Mouse (Mus musculus): ENCODE data around the gene Fbxw16. TPM values are rescaled to one million over a fixed set of nuclear protein-coding genes. Genes with fewer than 3 reads are reported as not detected.
"Not testable (repeated sequence)": the region's sequence is repeated elsewhere in the genome, so short reads cannot be mapped to it uniquely, and the experiment has no call there.

The Fbxw16 gene
- not detected in 2 replicates for polyA plus RNA-seq (2015; fragmentation: Nextera tagmentation; extraction: Ambion mirVana)

DNA sequence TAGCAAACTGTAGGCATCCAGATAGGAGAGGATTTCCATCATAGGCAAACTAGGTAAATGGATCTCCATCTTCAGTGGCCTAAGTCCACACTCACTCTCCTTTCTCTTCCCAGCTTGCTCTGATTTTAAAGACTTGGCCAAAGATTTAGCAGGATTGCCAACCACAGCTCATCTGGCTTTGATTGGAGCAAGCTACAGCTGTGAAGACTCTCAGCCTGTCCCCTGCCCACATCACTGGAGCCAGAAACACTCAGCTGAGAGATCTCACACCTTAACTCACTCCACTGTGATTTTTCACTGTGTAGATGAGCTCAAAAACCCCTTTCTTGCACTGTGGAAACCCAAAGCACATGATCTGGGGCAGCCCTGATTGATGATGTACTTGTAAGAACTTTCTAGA is at the start of gene Fbxw16:
TSS of gene Fbxw16 (minus strand) at position 101 of the 400 bp plus-strand sequence.
- Histone ChIP-seq H3K4me1 (replicated peaks; ENCODE audit: control insufficient read depth, insufficient read depth, low read length) (no peaks in the 10 kb centered on the region), H3K9me3 (ENCODE audit: control insufficient read depth) (no peaks in the 10 kb centered on the region), H3K27me3 (replicated peaks; ENCODE audit: control insufficient read depth, insufficient read depth, low read length) (no peaks in the 10 kb centered on the region), H3K9ac (ENCODE audit: low read depth, low read length) (no peak within 1 kb of the TSS), H3K36me3 (ENCODE audit: control insufficient read depth, insufficient read depth) (no peaks in the 10 kb centered on the region), H3K4me3 (ENCODE audit: low read depth, low read length) (no peak within 1 kb of the TSS), H3K4me2 (replicated peaks; ENCODE audit: low read depth) (no peak within 1 kb of the TSS), H3K27ac (ENCODE audit: low read depth, low read length) (no peak within 1 kb of the TSS)
- no peak for TF ChIP-seq CTCF (IDR thresholded peaks at IDR 0.05; ENCODE audit: low read depth)
- no peak for ATAC-seq

DNA sequence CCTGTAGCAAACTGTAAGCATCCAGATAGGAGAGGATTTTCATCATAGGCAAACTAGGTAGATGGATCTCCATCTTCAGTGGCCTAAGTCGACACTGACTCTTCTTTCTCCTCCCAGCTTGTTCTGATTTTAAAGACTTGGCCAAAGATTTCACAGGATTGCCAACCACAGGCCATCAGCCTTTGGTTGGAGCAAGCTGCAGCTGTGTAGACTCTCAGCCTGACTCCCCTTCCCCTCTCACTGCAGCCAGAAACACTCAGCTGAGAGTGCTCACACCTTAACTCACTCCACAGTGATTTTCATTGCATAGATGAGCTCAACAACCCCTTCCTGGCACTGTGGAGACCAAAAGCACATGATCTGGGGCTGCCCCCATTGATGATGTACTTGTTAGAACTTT is 46.8 kb upstream of the Fbxw16 start, which contains the start of gene Fbxw19:
TSS of gene Fbxw19 (minus strand) at position 101 of the 400 bp plus-strand sequence.
- not testable (repeated sequence) for H3K36me3 ChIP-seq (ENCODE audit: control insufficient read depth, insufficient read depth); H3K4me2 ChIP-seq (replicated peaks; ENCODE audit: low read depth); H3K9ac ChIP-seq (ENCODE audit: low read depth, low read length); H3K4me1 ChIP-seq (replicated peaks; ENCODE audit: control insufficient read depth, insufficient read depth, low read length); H3K27me3 ChIP-seq (replicated peaks; ENCODE audit: control insufficient read depth, insufficient read depth, low read length); H3K9me3 ChIP-seq (ENCODE audit: control insufficient read depth); H3K4me3 ChIP-seq (ENCODE audit: low read depth, low read length); ATAC-seq; H3K27ac ChIP-seq (ENCODE audit: low read depth, low read length)
- 74% methylated on average over 1 of the region's 1 CpGs for WGBS

- Histone ChIP-seq H3K27ac (ENCODE audit: low read depth, low read length) (no peak overlapping the region), H3K4me1 (replicated peaks; ENCODE audit: control insufficient read depth, insufficient read depth, low read length) (no peaks in the 10 kb centered on the region), H3K9ac (ENCODE audit: low read depth, low read length) (no peak overlapping the region), H3K9me3 (ENCODE audit: control insufficient read depth) (no peaks in the 10 kb centered on the region), H3K27me3 (replicated peaks; ENCODE audit: control insufficient read depth, insufficient read depth, low read length) (no peaks in the 10 kb centered on the region), H3K4me2 (replicated peaks; ENCODE audit: low read depth) (no peak overlapping the region), H3K4me3 (ENCODE audit: low read depth, low read length) (no peak overlapping the region), H3K36me3 (ENCODE audit: control insufficient read depth, insufficient read depth) (no peaks in the 10 kb centered on the region)
- ATAC-seq = no peak
- 80% methylated on average over 1 of the region's 1 CpGs for WGBS
- no peak for TF ChIP-seq CTCF (IDR thresholded peaks at IDR 0.05; ENCODE audit: low read depth)
Observed at GRCm38 (mm10) chr9:109432956-109433355, 16.0 kb downstream of the Fbxw16 start.

- not testable (repeated sequence) for H3K9me3 ChIP-seq (ENCODE audit: control insufficient read depth)
Observed at GRCm38 (mm10) chr9:109404196-109404595, 44.7 kb downstream of the Fbxw16 start, which contains the start of gene Fbxw22. Gene Fbxw22 (minus strand): TSS chr9:109404296.

More at GRCm38 (mm10) chr9:109404196-109404595, 44.7 kb downstream of the Fbxw16 start, which contains the start of gene Fbxw22:
- H3K4me1 ChIP-seq (replicated peaks; ENCODE audit: control insufficient read depth, insufficient read depth, low read length); H3K36me3 ChIP-seq (ENCODE audit: control insufficient read depth, insufficient read depth); H3K27me3 ChIP-seq (replicated peaks; ENCODE audit: control insufficient read depth, insufficient read depth, low read length); ATAC-seq; H3K4me3 ChIP-seq (ENCODE audit: low read depth, low read length); H3K4me2 ChIP-seq (replicated peaks; ENCODE audit: low read depth); H3K9ac ChIP-seq (ENCODE audit: low read depth, low read length); H3K27ac ChIP-seq (ENCODE audit: low read depth, low read length): not testable (repeated sequence)
- 76% methylated on average over 4 of the region's 4 CpGs for WGBS

Other genes starting within 250 kb of the Fbxw16 start
- gene Fbxw20, start 214.4 kb downstream of the Fbxw16 start, polyA plus RNA-seq (2015; fragmentation: Nextera tagmentation; extraction: Ambion mirVana) = not detected in 2 replicates
- gene Fbxw14, start 161.5 kb downstream of the Fbxw16 start, polyA plus RNA-seq (2015; fragmentation: Nextera tagmentation; extraction: Ambion mirVana) = not detected in 2 replicates
- not detected in 2 replicates for gene Fbxw28, start 109.5 kb downstream of the Fbxw16 start, polyA plus RNA-seq (2015; fragmentation: Nextera tagmentation; extraction: Ambion mirVana)
- not detected in 2 replicates for gene Fbxw22, start 44.8 kb downstream of the Fbxw16 start, polyA plus RNA-seq (2015; fragmentation: Nextera tagmentation; extraction: Ambion mirVana)
- not detected in 2 replicates for gene Fbxw19, start 46.7 kb upstream of the Fbxw16 start, polyA plus RNA-seq (2015; fragmentation: Nextera tagmentation; extraction: Ambion mirVana)
- gene Fbxw15, start 119.1 kb upstream of the Fbxw16 start, polyA plus RNA-seq (2015; fragmentation: Nextera tagmentation; extraction: Ambion mirVana) = not detected in 2 replicates
- not detected in 2 replicates for gene Fbxw24, start 176.9 kb upstream of the Fbxw16 start, polyA plus RNA-seq (2015; fragmentation: Nextera tagmentation; extraction: Ambion mirVana)
- gene Fbxw25, start 215.5 kb upstream of the Fbxw16 start, polyA plus RNA-seq (2015; fragmentation: Nextera tagmentation; extraction: Ambion mirVana) = not detected in 2 replicates

All from intestine, postnatal 0 days (tissue).